Mouse (Mus musculus): ENCODE data around the gene Prelid3b. TPM values are rescaled to one million over a fixed set of nuclear protein-coding genes. Genes with fewer than 3 reads are reported as not detected.

The Prelid3b gene
- polyA plus RNA-seq (2012; rRNA removed; ENCODE audit: low replicate concordance), result 54.3 and 69.8 TPM in 2 replicates

GRCm38 (mm10) chr2:174472818-174473549 is at the start of gene Prelid3b:
Gene Prelid3b, minus strand, starts transcription at chr2:174473081.

DNA sequence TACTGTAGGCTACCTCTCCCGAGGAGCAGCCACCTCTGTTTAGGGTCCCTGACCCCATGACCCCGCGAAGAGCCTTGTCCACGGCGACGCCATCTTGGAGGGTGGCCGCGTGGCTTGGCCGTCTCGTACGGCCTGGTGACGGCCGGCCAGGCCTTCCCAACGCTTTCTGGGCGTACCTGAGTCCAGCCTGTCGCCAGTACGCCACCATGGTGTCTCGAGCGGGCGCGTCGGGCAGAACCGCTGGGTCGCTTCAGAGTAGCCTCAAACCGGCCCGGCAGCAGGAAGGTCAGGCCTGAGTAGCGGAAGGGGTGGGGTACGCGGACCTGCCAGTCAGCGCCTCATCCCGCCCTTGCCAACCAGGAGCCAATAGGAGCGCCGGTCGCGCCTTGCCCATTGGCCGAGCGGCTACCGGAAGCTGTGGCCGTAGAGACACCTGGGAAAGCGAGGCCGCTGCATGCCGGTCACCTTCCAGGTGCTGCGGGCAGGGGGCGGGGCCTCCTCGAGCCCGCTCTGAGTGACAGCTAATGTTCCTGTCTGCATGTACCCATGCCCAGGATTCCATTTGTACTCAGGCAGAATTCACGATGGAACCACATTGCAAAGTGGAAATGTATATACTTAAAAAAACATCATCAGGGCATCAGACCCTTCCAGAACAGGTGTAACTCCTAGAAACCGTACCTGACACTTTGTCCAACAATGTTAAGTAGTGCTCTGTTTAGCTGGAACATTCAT is 8.9 kb downstream of the Prelid3b start, which contains the start of gene Atp5e:
Atp5e (minus strand) TSS at position 317 of the 735 bp plus-strand sequence.

GRCm38 (mm10) chr2:174450353-174450752 is 22.5 kb downstream of the Prelid3b start, which contains the start of gene Tubb1:
Gene Tubb1, plus strand, starts transcription at chr2:174450695.

GRCm38 (mm10) chr2:174438737-174439449 is 34.0 kb downstream of the Prelid3b start, which contains the start of gene Ctsz:
Gene Ctsz, minus strand, starts transcription at chr2:174439039.

GRCm38 (mm10) chr2:174415731-174416310 is 57.1 kb downstream of the Prelid3b start, which contains the start of gene Nelfcd:
Gene Nelfcd, plus strand, starts transcription at chr2:174415804.

Other genes with a start within 250 kb of the Prelid3b start
- 1,476 and 1,497 TPM in 2 replicates for gene Gnas, start 188.8 kb downstream of the Prelid3b start, polyA plus RNA-seq (2012; rRNA removed; ENCODE audit: low replicate concordance)
- 1.0 and 1.3 TPM in 2 replicates for gene Gm20721, start 126.4 kb downstream of the Prelid3b start, polyA plus RNA-seq (2012; rRNA removed; ENCODE audit: low replicate concordance)
- 66.1 and 71.7 TPM in 2 replicates for gene Nelfcd, start 57.3 kb downstream of the Prelid3b start, polyA plus RNA-seq (2012; rRNA removed; ENCODE audit: low replicate concordance)
- 309 and 377 TPM in 2 replicates for gene Ctsz, start 34.0 kb downstream of the Prelid3b start, polyA plus RNA-seq (2012; rRNA removed; ENCODE audit: low replicate concordance)
- 0.16 and 0.19 TPM in 2 replicates for gene Tubb1, start 22.4 kb downstream of the Prelid3b start, polyA plus RNA-seq (2012; rRNA removed; ENCODE audit: low replicate concordance)
- 302 and 356 TPM in 2 replicates for gene Atp5e, start 9.0 kb downstream of the Prelid3b start, polyA plus RNA-seq (2012; rRNA removed; ENCODE audit: low replicate concordance)
- gene Zfp831, start 170.5 kb upstream of the Prelid3b start, polyA plus RNA-seq (2012; rRNA removed; ENCODE audit: low replicate concordance), result 0.09 and 0.28 TPM in 2 replicates

Measured in subcutaneous adipose tissue, adult 2 months (tissue).